Mouse (Mus musculus): ENCODE measurements around the gene Gm10318.

Gene Gm10318

GRCm38 (mm10) chr10:77852559-77852958, at the start of gene Gm10318:
Gene Gm10318, plus strand, starts transcription at chr10:77852859.
- DNase-seq (ENCODE audit: low read depth, low spot score) = no peak

- DNase-seq (ENCODE audit: low read depth, low spot score) = no peak
Measured at GRCm38 (mm10) chr10:77804095-77804494, 48.6 kb upstream of the Gm10318 start.

DNA sequence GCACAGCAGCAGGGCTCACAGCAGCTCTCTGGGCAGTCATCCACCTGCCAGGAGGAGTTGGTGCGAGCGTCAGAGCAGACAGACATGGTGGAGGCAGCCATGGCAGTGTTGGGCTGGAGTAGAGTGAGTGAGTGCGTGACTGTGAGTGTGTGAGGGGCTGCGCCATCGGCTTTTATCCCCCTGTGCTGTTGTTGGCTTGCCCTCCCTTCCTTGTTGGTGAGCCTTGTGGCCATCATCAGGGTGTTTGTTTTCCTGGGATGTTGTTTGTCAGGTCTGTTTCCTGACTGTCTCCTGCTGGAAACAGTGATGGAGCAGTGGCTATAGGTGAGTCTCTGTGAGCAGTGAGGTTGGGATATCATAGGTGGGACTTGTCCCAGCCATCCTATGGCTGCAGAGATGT, 40.9 kb upstream of the Gm10318 start, which contains the start of gene Gm9507:
Gene Gm9507, minus strand, starts transcription at position 101 of the 400 bp plus-strand sequence.
- no peak for DNase-seq (ENCODE audit: low read depth, low spot score)

DNA sequence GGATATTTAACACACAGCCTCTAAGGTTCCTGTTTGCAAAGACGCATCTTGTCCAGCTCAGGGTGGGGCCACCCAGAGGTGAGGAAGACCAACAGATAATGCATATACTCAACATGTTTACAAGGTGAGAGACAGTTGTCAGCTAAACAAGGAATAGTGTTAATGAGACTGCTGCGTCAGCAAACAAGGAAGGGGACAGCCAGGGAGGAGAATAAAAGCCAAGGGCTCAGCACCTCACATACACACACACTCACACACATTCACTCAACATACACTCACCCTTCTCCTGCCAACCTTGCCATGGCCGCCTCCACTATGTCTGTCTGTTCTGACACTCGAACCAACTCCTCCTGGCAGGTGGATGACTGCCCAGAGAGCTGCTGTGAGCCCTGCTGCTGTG, 38.3 kb upstream of the Gm10318 start, which contains the start of gene Gm2696:
Gene Gm2696, plus strand, starts transcription at position 301 of the 400 bp plus-strand sequence.
- DNase-seq (ENCODE audit: low read depth, low spot score) = no peak

DNA sequence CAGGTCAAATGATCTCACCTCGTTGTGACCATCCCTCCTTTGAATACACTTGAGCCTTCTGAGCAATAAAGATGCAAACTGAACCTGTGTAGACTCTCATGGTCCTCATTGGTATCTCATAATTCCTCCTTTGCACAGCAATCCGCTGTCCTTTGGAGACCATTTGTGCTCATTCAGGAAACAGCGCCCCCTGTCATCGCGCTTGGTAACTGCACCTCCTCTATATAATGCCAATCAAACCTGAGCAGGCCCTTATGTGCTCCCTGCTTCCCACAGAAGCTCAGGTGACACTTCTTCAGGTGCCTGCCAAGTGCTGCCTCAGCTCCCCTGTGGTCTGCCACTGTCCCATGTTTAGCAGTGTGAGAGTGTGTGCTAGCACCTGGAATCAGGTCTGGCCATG, 37.1 kb upstream of the Gm10318 start:
- DNase-seq (ENCODE audit: low read depth, low spot score) = peak; percentile 52

DNA sequence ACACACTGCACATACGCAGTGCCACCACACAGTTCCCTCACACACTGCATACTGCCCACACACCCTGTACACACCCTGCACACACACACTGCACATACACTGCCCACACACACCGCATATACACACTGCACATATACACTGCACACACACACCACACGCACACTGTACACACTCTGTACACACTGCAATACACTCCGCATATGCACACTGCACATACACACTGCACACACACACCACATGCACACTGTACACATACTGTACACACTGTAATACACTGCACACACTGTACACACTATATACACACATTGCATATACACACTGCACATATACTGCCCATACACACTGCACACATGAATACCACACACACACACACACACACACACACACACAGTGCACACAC, 34.1 kb upstream of the Gm10318 start:
- no peak for DNase-seq (ENCODE audit: low read depth, low spot score)

- DNase-seq (ENCODE audit: low read depth, low spot score) = no peak
Measured at GRCm38 (mm10) chr10:77819203-77819602, 33.5 kb upstream of the Gm10318 start.

DNA sequence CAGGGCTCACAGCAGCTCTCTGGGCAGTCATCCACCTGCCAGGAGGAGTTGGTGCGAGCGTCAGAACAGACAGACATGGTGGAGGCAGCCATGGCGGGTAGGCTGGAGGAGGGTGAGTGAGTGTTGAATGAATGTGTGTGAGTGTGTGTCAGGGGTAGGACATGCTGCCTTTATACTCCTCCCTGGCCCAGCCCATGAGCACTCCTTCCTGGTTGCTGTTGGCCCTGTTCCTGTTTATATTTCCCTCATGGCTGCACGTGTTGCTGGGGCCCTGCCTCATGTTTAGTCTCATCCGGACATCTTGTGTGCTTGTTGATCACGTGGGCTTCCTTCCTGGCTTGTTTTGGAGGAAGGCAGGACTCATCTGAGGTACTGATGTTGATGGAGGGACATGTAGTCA, 25.7 kb upstream of the Gm10318 start, which contains the start of gene Krtap10-4:
Gene Krtap10-4, minus strand, starts transcription at position 145 of the 400 bp plus-strand sequence.
- no peak for DNase-seq (ENCODE audit: low read depth, low spot score)

GRCm38 (mm10) chr10:77835647-77836046, 17.0 kb upstream of the Gm10318 start, which contains the start of gene Krtap10-10:
Gene Krtap10-10, plus strand, starts transcription at chr10:77835947.
- no peak for DNase-seq (ENCODE audit: low read depth, low spot score)

GRCm38 (mm10) chr10:77839006-77839405, 13.7 kb upstream of the Gm10318 start:
- no peak for DNase-seq (ENCODE audit: low read depth, low spot score)

DNA sequence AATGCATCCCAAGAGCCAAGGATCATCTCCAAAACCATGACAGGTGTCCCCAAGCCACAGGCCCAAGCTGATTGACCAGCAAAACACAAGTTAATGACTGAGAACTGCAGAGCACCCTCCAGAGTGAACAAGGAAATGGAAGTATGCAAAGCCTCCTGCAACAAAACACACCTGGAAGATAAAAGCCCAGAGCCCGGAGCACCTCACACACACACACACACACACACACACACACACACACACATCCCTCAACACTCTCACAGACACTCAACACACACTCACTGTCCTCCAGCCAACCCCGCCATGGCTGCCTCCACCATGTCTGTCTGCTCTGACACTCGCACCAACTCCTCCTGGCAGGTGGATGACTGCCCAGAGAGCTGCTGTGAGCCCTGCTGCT, 6.2 kb upstream of the Gm10318 start, which contains the start of gene Gm36176:
Gene Gm36176, plus strand, starts transcription at position 301 of the 400 bp plus-strand sequence.
- DNase-seq (ENCODE audit: low read depth, low spot score) = no peak

- no peak for DNase-seq (ENCODE audit: low read depth, low spot score)
Measured at GRCm38 (mm10) chr10:77846961-77847360, 5.7 kb upstream of the Gm10318 start.

DNA sequence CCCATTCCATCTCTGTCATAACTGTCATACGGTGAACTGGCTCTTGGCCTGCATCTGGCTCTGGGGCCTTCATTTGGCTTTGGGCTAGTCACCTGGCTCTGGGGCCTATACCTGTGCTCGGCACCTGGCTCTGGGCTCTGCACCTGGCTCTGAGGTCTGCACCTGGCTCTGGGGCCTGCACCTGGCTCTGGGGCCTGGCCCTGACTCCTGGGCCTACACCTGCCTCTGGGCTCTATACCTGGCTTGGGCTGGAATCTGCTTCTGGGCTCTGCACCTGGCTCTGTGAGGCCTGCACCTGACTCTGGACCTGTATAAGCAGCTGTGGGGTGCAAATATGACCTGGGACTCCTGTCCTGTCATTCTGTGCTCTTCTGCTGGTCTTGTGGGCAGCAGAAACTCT, 5.1 kb upstream of the Gm10318 start:
- DNase-seq (ENCODE audit: low read depth, low spot score) = no peak

DNA sequence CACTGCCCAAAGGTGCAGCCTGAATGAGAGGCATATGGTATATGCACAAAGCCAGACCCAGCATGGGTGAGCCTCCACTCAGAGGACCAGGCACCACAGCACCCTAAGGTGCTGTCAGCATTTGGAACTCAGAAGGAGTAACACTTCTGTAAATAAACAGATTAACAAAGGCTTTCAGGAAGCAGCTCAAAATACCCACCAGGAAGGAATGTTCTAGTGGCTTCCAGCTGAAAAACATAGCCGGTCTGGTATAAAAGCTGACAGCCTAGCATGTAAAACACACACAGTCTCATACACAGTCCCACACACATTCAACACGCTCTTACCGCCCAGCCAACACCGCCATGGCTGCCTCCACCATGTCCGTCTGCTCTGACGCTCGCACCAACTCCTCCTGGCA, 9.0 kb downstream of the Gm10318 start, which contains the start of gene Gm3285:
Gene Gm3285, plus strand, starts transcription at position 301 of the 400 bp plus-strand sequence.
- no peak for DNase-seq (ENCODE audit: low read depth, low spot score)

- peak; percentile 87 for DNase-seq (ENCODE audit: low read depth, low spot score)
Measured at GRCm38 (mm10) chr10:77864067-77864761, 11.6 kb downstream of the Gm10318 start.

- no peak for DNase-seq (ENCODE audit: low read depth, low spot score)
Measured at GRCm38 (mm10) chr10:77864762-77865143, 12.1 kb downstream of the Gm10318 start.

- DNase-seq (ENCODE audit: low read depth, low spot score) = no peak
Measured at GRCm38 (mm10) chr10:77867546-77867945, 14.9 kb downstream of the Gm10318 start.

DNA sequence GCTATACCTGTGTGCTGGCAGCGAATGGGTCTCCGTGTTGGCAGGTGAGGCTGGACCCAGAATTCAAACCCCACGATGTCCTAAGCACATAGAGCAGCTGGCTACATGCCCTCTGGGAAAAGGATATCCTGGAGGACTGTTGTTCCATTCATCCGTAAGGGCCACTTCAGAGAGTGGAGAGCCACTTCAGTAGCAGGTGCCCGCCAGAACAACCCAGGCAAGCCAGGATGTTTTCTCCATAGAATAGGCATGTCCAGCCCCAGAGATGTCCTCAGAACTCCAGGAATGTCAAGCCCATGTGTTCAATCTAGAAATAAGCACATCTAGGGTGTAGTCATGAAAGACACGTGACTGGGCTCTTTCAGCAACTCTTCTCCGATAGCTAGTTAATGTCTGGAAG, 17.0 kb downstream of the Gm10318 start:
- DNase-seq (ENCODE audit: low read depth, low spot score) = no peak

- peak; percentile 35 for DNase-seq (ENCODE audit: low read depth, low spot score)
Measured at GRCm38 (mm10) chr10:77878985-77879384, 26.3 kb downstream of the Gm10318 start.

GRCm38 (mm10) chr10:77880305-77880704, 27.6 kb downstream of the Gm10318 start:
- no peak for DNase-seq (ENCODE audit: low read depth, low spot score)

DNA sequence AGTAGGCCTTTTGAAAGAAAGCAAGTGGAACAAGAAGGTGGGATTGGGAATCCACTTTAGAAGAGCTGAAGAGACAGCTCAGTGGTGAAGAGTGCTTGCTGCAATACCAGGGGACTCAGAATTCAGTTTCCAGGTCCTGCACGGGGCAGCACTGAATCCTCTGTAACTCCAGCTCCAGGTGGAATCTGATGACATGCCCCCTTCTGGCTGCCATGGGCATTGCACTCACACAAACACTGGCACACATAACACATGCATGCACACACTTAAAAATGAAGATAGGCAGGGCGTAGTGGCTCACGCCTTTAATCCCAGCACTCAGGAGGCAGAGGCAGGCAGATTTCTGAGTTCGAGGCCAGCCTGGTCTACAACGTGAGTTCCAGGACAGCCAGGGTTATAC, 29.9 kb downstream of the Gm10318 start:
- DNase-seq (ENCODE audit: low read depth, low spot score) = peak; percentile 78

DNA sequence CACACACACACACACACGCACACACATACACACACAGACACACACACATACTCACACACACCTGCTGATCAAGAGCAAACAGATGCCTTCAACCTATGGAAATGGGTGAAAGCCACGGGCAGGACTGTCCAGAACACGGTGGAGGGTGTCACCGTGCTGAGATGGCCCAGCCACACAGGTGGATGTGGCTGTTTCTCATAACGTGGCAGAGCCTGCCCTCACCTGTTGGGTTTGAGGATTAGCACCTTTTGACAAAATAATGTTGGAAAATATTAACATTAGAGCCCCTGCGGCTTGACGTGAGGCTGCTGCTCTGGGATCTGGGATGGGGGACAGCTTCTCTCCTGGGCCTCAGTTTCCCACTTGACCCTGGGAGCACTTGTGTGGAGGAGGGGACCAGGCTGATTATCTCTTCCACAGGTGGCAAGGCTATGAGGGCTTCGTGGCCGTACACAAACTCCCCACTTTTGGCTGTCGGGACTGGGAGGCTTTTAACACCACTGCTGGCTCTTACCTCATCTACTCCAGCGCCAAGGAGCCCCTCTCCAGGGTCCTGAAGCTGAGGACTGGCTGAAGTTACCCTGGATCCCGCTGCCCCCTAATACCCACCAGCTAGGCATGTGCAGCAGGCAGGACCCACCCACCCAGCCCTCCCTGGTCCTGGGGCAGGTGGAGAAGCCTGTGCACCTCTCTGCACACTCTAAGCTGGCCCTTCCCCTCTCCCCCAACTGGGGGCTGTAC, 33.5 kb downstream of the Gm10318 start:
- peak; percentile 27 for DNase-seq (ENCODE audit: low read depth, low spot score)

Measured in ZHBTc4 (cell line).